Mouse (Mus musculus) 3T3-L1 (cell line): Measurements from ENCODE around the gene Homer2.
A peak's percentile ranks its signal among the peaks of the same experiment; 100 is the strongest.

Source experiments
- DNase-seq: peaks from one replicate; pipeline ENCODE4 v3.0.0-alpha.2; 2015; ENCODE audit warnings: low read depth, low spot score

Gene Homer2

DNA sequence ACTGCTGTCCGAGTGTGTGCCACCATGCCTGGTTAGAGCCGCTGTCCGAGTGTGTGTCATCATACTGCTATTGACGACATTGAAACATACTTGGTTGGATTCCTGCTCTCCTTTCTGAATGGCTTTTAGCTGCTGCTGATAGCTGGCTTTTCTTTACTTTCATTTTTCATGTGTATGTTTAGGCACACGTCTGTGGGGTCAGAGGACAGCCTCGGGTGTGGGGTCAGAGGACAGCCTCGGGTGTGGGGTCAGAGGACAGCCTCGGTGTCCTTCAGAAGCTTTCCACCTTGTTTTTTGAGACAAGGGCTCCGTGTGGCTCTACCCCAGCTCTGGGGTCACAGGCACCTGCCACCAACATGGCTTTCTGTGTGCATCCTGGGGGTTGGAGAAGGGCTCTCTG, 114.6 kb downstream of the Homer2 start:
- DNase-seq: no peak

DNA sequence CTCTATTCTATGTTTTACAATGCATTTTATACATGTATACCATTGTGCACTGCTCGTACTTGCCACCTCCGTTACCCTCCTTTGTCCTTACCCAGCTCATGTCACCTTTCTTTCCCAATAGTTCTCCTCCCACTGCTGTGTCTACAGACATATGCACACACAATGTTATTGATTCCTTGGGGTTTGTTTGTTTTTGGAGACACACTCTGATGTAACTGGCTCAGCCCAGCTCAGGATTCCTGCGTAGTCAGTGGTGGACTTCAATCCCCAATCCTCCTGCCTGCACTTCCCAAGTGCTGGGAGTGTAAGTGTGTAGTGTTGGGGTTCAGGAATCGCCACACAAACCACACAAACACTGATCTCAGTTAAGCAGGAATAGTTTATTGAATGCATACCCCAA, 120.1 kb downstream of the Homer2 start:
- DNase-seq: no peak

DNA sequence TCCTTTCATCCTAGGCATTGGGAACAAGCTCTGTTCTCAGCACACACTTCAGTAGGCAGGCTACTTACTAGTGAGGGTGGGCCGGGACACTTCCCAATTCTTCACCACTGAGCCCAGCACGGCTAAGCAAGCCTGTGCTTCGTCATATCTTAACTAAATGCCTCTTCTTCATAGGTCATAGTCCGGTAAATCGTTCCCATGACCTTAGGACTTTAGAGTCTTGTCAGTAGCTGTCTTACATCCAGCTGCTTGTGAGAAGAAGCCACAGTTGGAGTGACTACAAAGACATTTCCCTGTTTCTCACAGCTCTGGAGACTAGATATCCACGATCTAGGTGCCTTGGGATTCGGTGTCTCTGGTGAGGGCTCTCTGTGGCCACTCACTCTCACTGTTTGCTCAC, 122.0 kb downstream of the Homer2 start:
- DNase-seq: no peak

DNA sequence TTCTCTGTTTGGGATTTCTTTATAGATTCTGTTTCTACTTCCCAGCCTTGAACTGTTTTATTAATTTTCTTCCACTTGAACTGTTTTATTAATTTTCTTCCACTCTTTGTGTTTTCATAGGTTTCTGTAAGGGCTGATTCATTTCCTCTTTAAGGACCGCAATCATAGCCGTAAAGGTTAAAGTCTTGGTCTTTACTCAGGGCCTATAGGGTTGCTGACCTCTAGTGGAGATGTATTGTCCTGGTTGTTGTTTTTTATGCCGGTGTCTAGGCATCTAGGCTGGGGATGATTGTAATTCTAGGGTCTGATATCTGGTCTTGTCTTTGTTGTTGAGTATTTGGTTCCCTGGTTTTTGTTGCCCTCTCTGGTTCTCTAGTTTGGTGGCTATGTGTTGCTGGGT, 123.8 kb downstream of the Homer2 start:
- peak; percentile 2 for DNase-seq

DNA sequence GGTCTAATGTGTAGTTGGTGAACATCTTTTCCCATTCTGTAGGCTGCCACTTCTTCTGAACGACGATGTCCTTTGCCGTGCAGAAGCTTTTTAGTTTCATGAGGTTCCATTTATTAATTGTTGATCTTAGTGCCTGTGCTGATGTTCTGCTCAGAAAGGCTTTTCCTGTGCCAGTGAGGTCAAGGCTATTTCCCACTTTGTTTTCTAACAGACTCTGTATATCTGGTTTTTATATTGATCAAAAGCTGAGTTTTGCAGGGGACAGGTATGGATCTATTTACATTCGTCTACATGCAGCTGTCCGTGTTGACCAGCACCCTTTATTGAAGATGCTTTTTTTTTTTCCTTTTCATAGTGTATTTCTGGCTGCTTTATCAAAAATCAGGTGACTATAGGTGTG, 128.0 kb downstream of the Homer2 start:
- DNase-seq: no peak

DNA sequence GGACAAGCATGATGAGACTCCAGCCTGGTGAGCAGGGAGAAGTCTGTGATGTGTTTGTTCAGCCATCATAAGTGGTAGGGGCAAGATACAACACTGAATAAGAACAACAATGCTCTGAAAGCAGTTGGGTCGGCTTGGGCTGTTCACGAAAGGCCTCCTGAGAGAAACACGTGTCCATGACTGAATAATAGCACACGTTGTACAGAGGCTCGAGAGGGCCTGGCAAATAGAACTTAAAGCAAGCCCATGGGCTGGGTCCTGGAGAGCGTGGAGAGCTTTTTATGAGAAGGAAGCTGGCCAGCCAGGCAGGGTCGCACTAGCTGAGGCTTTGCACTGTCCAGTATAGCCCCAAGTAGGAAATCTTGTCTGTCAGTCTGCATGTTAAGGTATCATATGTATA, 128.9 kb downstream of the Homer2 start:
- no peak for DNase-seq

DNA sequence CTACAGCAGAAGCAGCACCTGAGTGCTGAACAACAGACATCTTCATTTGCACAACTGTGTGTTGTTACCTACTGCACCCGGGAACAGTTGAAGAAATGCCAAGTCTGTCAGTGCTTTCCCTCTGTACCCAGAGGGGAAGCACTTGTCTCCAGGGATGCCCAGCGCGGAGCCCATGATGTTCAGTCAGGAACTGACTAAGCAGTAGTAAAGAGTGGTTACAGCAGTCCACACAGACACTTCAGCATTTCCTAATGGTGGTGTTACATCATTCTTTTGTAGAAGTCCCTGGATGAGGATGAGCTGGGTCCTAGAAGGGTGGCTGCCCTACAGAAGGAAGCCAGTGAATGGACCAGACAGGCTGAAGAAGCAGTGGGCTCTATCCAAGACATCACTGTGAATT, 129.5 kb downstream of the Homer2 start:
- DNase-seq: no peak

DNA sequence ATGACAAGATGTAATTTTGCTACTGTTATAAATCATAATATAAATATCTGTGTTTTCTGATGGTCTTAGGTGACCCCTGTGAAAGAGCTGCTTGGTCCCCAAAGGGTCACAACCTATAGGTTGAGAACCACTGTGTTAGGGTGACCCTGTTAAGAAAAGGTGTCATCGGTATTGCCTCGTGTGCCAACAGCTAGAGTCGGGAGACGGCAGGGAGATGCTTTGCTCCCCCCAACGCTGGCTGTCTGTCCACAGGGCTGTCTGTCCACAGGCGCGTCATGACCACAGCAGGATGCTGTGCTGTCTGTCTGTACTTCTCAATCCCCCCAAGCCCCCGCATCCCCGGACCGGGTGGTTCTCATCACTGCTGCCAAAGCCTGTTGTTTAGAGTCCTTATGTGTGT, 131.7 kb downstream of the Homer2 start:
- no peak for DNase-seq

DNA sequence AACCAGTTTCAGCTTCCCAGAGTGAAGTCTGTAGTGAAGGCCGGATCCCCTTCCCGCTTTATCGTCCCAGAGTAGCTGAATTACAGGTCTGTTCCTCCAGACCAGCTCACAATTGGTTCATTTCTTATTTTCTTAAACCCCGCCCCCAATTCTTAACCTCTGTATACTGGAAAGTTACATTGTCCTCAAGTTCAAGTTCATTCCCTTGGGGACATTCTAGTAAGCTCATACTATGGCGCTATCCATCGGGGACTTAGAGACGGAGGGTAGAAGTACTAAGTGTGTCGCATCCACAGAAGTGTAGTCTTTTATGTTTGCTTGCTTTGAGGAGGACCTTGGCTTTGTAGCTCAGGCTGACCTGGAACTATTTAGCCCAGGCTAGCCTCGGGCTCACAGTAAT, 133.5 kb downstream of the Homer2 start:
- no peak for DNase-seq

DNA sequence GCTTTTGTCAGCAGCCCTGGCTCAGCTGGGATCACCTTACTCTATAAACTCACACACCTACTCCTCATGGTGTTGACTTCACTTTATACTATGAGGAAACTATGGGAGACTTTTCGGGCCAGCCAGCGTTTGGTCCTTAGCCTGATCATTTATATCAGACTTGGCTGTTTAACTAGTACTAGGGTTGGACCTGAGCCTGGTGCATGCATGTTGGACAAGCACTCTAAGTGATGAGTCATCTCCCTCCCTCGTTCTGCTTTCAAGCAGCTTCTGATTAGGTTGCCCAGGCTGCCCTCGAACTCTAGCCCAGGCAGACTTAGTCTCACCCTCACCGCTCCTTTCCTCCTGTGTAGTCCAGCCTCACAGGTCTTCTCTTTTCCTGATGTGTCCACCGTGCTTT, 133.9 kb downstream of the Homer2 start:
- peak; percentile 71 for DNase-seq

DNA sequence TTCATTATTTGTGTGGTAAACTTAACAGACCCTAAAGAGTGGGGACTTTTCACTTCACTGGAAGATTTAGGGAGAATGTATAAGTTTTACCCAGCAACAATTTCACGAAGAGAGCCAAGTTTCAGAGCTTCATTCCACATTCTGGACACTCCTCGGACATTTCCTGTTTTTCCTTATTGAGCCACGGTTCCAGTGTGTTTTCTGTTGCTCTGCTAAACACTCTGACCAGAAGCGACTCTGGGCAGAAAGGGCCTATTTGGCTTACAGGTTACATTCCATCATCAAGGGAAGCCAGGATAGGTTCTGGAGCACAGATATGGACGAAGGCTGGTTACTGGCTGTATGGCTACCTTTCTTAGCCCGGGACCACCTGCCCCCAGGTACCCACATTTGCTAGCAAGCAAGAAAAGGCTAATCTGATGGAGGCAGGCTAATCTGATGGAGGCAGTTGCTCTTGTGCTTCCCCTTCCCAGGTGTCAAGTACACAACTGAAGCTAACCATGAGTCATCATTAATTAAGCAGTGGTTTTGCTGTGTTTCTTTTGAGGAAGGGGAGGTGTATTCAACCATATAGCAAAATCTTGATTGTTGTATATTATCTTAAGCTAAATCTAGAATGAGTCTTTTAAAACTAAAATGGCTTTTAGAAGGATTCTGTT, 134.6 kb downstream of the Homer2 start:
- DNase-seq: peak; percentile 55

DNA sequence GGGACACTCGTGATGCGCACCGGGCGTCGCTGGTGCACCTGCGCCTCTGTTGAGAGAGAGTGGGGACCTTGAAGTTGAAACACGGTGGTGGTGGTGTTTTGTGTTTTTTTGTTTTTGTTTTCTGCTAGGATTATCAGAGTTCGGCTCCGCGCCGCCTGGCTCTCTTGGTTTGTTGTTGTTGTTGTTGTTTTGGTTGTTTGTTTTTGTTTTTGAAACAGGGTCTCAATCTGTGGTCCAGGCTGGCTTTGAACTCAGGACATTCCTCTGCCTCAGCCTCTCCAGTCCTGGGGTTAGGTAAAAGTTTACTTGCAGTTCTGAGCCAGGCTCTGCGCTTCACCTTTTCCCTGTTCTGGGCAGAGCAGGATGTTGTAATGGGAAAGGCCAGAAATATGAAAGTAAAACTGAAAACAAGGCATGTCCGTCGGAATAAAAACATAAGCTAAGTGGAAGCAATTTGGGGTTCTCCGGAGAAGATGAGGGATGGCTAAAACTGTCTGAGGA, 135.3 kb downstream of the Homer2 start:
- peak; percentile 52 for DNase-seq

DNA sequence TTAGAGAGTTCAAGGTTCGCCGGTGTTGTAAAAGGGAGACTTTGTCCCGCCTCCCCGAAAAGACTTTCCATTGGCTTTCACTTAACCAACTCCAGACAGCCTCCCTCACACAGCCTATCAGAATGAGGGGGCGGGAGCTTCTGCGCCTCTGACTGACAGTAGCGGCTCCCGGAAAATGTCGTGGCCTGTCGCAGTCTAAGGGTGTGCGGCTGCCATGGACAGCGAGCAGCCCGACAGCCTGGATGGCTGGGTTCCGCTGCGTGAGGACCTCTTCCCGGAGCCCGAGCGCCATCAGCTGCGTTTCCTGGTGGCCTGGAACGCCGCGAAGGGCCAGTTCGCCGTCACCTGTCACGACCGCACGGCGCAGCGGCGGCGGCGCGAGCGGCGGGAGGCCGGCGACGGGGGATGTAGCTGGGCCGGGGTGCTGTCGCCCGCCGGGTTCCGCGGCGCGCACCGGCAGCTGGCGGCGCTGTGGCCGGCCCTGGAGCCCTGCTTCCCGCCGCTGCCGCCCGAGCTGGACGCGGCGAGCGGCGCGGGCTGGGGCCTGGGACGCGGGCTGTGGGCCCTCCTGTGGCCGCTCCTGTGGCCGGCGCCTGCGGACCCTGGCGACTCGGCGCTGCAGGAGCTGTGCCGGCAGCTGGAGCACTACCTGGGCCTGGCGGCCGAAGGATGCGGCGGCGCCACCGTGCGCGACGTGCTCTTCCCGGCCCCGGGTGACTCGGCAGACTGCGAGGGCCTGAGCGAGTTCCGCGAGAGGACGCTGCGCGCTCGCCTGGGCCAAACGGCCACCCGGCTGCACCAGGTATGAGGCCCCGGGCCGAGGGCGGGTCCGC, 136.0 kb downstream of the Homer2 start, which contains the start of gene Whamm:
Whamm (plus strand) TSS at position 159 of the 833 bp plus-strand sequence.
- peak; percentile 94 for DNase-seq

DNA sequence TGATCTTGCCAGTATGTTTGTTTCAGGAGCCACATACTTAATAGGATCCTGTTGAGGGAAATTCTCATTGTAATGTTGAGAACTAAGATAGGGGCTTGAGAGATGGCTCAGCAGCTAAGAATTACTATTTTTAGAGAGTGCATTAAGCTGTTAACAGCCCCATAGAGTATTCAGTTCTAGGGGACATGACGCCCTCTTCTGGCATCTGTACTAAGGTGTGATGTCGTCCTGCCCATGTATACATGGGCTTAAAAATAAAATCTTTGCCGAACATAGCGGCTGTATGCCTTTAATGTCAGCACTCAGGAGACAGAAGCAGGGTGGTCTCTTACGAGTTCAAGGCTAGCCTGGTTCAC, 136.6 kb downstream of the Homer2 start:
- no peak for DNase-seq

DNA sequence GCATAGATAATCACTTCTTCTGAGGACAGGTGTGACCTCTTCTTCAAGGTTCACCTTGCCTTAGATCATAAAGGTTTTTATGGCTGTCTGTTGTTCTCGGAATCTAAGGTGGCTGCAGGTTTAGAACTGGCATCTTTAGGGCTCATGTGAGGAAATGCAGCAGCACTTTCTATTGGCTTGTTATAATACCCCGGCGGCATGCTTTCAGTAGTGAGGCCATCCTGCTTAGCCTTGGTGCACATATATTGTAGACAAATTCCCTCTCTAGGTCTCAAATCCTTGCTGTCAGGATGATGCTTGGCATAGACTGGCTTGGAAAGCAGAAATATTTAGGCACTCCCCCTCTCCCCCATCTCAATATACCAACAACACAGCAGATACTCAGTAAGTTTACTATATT, 137.1 kb downstream of the Homer2 start:
- no peak for DNase-seq

DNA sequence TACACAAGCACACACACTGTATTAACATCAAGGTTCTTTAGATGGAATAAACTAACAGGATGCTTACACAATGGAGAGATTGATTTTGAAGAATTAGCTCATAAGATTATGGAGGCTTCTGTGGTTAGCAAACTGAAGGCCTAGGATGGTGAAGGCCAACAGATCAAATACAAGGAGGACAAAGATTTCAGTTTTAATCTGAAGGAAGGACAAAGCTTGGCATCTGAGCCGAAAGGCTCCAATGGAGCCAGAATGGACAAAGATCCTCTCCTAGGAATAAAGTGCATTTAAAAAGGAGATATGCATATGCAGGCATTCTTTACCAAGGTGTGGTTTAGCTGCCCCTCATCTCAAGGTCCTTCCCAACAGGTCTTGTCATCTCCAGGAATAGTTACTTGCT, 137.5 kb downstream of the Homer2 start:
- no peak for DNase-seq

DNA sequence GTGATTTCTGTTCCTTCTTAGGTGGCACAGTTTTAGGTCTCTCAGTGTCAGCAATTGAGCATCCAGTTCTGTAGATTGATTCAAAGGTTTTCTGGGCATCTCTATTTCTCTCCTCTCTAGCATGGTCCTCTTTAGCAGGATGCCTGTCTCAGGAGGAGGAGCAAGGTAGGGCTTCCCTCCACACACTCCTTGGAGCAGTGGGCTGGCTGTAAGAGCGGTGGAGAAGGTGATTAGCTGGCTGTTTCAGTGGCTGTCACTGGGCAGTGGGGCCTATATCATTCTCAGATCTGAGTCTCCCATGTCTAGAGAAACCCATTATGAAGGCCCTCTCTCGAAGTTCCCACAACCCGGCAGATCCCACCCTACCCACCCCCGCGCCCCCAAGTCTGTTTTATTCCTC, 139.9 kb downstream of the Homer2 start:
- no peak for DNase-seq

DNA sequence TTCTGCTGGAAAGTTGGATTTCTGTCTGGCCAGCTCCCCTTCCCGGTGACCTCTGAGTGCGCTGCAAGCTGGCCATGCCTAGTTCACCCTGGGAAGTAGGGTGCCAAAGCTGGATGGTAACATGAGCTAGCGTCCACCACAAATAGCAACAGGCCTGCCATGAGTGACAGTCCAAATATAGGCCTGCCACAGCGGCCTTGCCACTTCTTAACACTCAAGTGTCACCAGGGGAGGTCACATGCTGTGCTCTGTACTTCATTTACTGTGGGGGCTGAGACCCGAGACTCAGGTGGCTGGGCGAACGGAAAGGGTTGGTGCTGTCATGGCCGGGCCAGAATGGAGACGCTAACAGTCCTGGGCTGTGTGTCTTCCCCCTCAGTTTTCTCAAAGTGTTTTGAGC, 140.4 kb downstream of the Homer2 start, which contains the start of gene Fsd2:
Fsd2 (minus strand) TSS at position 53 of the 400 bp plus-strand sequence.
- DNase-seq: no peak

DNA sequence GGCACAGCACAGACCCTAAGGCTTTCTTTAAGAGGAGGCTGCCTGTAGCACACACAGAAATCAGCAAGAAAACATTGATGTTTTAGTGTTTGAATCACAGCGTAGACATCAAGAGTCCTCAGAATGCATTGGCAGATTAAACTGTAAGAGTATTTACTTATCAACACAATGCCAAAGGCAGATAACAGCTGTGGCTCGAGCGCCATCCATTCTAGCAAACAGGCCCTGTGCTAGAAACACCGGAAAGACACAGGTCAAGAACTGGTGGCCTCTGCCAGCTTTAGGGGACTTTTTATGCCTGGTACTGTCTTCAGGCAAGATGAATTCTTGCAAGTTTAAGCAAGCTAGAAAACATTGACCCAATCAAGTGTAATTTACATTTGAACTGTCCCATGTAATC, 141.0 kb downstream of the Homer2 start:
- DNase-seq: no peak

DNA sequence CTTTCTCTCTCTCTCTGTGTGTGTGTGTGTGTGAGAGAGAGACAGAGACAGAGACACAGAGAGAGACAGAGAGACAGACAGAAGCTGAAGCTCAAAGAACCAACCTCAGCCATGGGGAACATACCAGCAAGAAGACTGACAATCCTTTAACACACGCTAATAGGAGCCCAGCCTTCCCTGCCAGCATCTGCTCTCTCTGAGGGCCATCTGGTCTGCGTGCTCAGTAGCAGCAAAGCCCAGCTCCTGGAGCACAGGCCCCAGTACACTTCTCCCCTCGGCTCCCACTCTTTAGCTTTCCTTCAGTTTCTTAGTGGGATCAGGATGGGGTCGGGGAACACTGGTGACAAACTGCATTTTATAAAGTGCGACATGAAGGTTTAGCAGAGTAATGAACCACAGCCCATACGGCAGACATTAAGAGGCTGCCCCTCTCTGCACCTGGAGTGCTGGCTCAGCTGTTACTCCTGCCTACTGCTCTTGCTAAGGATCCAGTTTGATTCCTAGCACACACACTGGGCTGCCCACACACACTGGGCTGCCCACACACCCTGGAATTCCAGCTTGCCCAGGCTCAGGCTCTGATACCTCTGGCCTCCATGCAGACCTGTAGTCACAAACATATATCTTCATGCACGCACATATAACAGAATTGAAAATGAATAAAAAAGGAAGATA, 141.8 kb downstream of the Homer2 start:
- no peak for DNase-seq

DNA sequence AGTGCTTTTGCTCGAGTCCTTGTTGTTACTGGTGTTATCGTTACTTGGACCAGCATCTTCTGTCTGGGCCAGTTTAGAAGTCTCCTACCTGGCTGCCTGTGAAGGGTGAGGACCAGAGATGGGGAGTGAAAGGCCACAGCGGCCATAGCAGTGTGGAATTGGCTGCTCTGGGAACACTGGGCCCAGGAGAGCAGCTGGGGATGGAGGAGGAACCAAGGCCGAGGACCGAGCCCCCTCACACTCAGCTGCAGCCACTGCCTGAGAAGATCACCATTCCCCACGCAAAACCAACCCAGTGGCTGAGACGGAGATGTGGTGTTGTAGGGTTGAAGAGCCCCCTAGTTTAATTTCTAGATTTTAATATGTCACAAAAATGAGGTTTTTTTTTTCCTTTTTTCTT, 142.6 kb downstream of the Homer2 start:
- DNase-seq: no peak

DNA sequence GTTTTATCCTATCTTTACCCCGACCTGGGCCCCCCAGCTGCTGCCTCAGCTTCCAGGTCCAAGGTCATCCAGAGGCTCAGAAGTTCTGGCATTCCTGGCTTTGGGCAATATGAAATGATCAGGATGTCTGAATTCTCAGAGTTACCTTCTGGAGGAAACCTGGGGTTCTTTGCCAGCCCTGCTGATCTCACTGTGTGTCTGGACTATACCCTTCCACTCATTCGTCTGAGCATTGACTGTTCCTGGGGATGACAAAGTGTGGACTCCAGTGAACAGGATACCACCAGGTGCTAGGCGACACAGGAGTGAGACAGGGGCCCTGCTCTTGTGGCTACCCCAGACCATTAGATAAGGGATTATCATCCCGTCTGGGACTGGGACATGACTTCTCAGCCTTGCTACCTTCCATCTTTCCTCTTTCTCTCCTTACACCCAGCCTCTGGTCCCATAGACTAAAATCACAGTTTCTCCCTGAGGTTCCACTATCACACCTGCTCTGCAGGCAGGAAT, 143.8 kb downstream of the Homer2 start:
- DNase-seq: no peak
